Mouse (Mus musculus) MEL (cell line): ENCODE data around the gene Nat14.

ENCODE experiments used
- CTCF ChIP-seq, 3 experiments: IDR thresholded peaks in 2 of 3; conservative IDR thresholded peaks in 1 of 3; 2 replicates each; pipeline ENCODE4 v1.5.1; 2011 to 2012; ENCODE audit warnings: low read length in 3 of 3, low read depth in 2 of 3, mild to moderate bottlenecking in 2 of 3, improper control_type of control experiment in 1 of 3, inconsistent platforms in 1 of 3, mixed read lengths in 1 of 3, moderate library complexity in 1 of 3; ENCODE audit not compliant: control insufficient read depth in 1 of 3, insufficient read depth in 1 of 3, poor library complexity in 1 of 3, severe bottlenecking in 1 of 3
- E2F4 ChIP-seq: IDR thresholded peaks from 2 replicates; pipeline ENCODE4 v1.6.1; 2011; ENCODE audit warnings: low read depth, low read length, improper control_type of control experiment, borderline replicate concordance
- ELF1 ChIP-seq: IDR thresholded peaks from 2 replicates; pipeline ENCODE4 v1.6.1; 2014; ENCODE audit warnings: low read depth, mild to moderate bottlenecking, inconsistent platforms, low read length, improper control_type of control experiment, moderate library complexity
- ETS1 ChIP-seq: IDR thresholded peaks from 2 replicates; pipeline ENCODE4 v1.6.1; 2012; ENCODE audit warnings: low read depth, mild to moderate bottlenecking, inconsistent platforms, low read length, improper control_type of control experiment, moderate library complexity
- MAFK ChIP-seq: IDR thresholded peaks from 2 replicates; pipeline ENCODE4 v1.6.1; 2011; ENCODE audit warnings: low read depth, mild to moderate bottlenecking, low read length, improper control_type of control experiment, borderline replicate concordance
- NRF1 ChIP-seq: IDR thresholded peaks from 2 replicates; pipeline ENCODE4 v1.6.1; 2014; ENCODE audit warnings: low read depth, mild to moderate bottlenecking, inconsistent platforms, low read length, improper control_type of control experiment, moderate library complexity; ENCODE audit not compliant: poor library complexity, insufficient read depth, severe bottlenecking
- POLR2A ChIP-seq, 2 experiments: IDR thresholded peaks; 2 replicates each; pipeline ENCODE4 v1.6.1; 2011 to 2012; ENCODE audit warnings: low read length in 2 of 2, mild to moderate bottlenecking in 2 of 2, control low read depth in 1 of 2, improper control_type of control experiment in 1 of 2, low read depth in 1 of 2, moderate library complexity in 1 of 2; ENCODE audit not compliant: control insufficient read depth in 1 of 2, insufficient read depth in 1 of 2, poor library complexity in 1 of 2
- POLR2AphosphoS2 ChIP-seq: IDR thresholded peaks from 2 replicates; pipeline ENCODE4 v1.6.1; 2011; ENCODE audit warnings: low read length, improper control_type of control experiment
- UBTF ChIP-seq: IDR thresholded peaks from 2 replicates; pipeline ENCODE4 v1.6.1; 2012; ENCODE audit warnings: low read depth, mild to moderate bottlenecking, inconsistent platforms, low read length, improper control_type of control experiment, moderate library complexity, borderline replicate concordance; ENCODE audit not compliant: insufficient read depth
- ZC3H11A ChIP-seq: IDR thresholded peaks from 2 replicates; pipeline ENCODE4 v1.6.1; 2012; ENCODE audit warnings: low read depth, mild to moderate bottlenecking, inconsistent platforms, low read length, improper control_type of control experiment

- TF ChIP-seq UBTF (no peak), ELF1 (no peak), POLR2AphosphoS2 (no peak), MAFK (no peak), NRF1 (no peak), E2F4 (no peak), ETS1 (no peak), ZC3H11A (no peak), POLR2A (IDR thresholded peaks at IDR 0.05; ENCODE audit: control insufficient read depth in 1 of 2, insufficient read depth in 1 of 2, low read depth in 1 of 2, low read length in 2 of 2, poor library complexity in 1 of 2) (no peak), CTCF (IDR thresholded peaks at IDR 0.05 in 2 of 3, conservative IDR thresholded peaks at IDR 0.05 in 1 of 3; ENCODE audit: control insufficient read depth in 1 of 3, insufficient read depth in 1 of 3, low read depth in 2 of 3, low read length in 3 of 3, poor library complexity in 1 of 3, severe bottlenecking in 1 of 3) (no peak)
Measured at GRCm38 (mm10) chr7:4928323-4928722, 6.5 kb downstream of the Nat14 start.
